Mouse (Mus musculus): ENCODE data around the gene Nr2c2ap.

DNA sequence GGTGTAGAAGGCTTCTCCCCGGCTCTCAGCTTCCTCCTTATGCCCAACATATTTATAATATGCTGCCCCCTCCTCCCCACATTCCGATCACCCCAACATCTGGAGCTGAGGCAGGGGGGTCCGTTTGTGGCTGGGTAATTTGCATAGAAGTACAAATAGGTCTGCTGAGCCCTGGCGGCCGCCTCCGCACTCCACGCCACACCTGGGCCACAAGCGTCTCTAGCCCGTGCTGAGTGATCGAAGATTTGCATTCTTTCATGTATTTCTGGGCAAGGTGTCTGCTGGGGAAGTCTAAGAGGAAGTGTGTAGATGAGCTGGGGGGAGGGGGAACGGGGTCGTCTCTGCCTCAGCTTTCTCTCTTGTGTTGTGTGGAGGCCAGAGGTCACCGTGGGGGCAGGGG, 28.9 kb downstream of the Nr2c2ap start:
- TF ChIP-seq CTCF (IDR thresholded peaks at IDR 0.05; ENCODE audit: low read depth, low read length) (no peak), POLR2A (IDR thresholded peaks at IDR 0.05; ENCODE audit: borderline replicate concordance, low read depth, low read length) (no peak)
